Mouse (Mus musculus) myocyte (in vitro differentiated cells): ENCODE data around the gene 1700088E04Rik.

ENCODE experiments used
- MYOD1 ChIP-seq, 3 experiments: IDR thresholded peaks; one replicate each; pipeline ENCODE4 v1.6.1; 2011; ENCODE audit warnings: control low read depth in 2 of 3, low read depth in 2 of 3, mild to moderate bottlenecking in 2 of 3, moderate library complexity in 1 of 3; ENCODE audit not compliant: insufficient read length in 2 of 3, control insufficient read depth in 1 of 3
- POLR2A ChIP-seq: IDR thresholded peaks from one replicate; pipeline ENCODE4 v1.6.1; 2011; ENCODE audit warnings: low read depth, mild to moderate bottlenecking, control low read depth, moderate library complexity; ENCODE audit not compliant: insufficient read length

GRCm38 (mm10) chr15:79176905-79177304 is 35.9 kb upstream of the 1700088E04Rik start:
- TF ChIP-seq POLR2A (no peak), MYOD1 (IDR thresholded peaks at IDR 0.05; ENCODE audit: control insufficient read depth in 1 of 3, insufficient read length in 2 of 3, low read depth in 2 of 3) (peak in 2 of 3 experiments; percentile 74 to 81)
